Mouse (Mus musculus) urinary bladder, adult 18-20 months (tissue): ENCODE measurements at regions not wholly inside any gene's neighbourhood (a gene's known extent, or its start where the extent isn't known, plus 50 kb on each side); places are given as distances from the start of the nearest gene placed in this dataset.
"Not testable (repeated sequence)": the region's sequence is repeated elsewhere in the genome, so short reads cannot be mapped to it uniquely, and the experiment has no call there.

Experiments used
- DNase-seq, 2 experiments: peaks; one replicate each; pipeline ENCODE4 v3.0.0; 2022; ENCODE audit warnings: low spot score in 2 of 2, mixed read lengths in 2 of 2

DNA sequence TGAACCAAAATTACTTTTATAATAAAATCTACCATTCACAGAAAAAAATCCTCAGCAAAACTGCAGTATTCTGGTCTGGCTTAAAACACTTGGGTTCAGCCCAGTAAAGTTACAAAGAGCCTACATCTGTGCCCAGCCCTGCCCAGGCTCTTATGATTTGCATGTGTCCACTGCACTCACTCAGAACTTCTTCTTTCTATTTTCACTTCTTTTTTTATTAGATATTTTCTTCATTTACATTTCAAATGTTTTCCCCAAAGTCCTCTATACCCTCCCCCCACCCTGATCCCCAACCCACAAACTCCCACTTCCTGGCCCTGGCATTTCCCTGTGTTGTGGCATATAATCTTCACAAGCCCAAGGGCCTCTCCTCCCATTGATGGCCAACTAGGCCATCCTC lies 1442.4 kb upstream of the Tacstd2 start:
- DNase-seq, result no peak

DNA sequence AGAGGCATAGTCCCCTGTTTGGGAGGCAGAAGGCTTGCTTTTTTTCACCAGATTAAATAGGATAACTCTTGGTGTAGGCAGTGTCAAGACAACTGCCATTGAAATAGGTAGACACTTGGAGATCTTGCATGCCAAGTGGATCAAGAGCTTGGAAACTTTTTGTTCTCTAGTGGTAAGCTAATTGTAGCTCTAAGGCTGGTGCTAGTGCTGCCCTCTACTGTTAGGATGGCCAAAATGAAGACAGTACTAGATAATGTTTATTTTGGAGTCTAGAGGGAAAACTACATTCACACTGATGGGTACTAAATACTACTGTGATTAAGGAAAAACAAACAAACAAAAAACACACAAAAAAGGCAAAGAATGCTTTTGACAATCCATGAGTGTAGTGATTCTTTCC lies 1428.4 kb upstream of the Tacstd2 start:
- DNase-seq, result no peak

DNA sequence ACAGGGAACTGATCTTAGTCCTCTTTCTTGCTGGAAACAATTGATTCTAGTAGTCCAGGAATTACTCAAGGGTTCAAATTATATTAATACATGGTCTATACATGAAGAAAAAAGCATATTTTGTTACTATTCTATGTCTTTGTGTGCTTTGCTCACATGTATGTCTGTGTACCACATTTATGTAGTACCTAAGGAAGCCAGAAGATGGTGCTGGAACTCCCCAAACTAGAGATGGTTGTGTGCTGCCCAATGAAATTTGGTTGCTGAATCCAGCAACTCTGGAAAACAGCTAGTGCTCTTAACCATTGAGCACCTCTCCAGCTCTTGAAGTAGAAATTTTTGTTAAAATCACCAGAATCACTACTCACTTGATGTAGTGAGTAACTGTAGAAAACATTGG lies 1402.5 kb upstream of the Tacstd2 start:
- not testable (repeated sequence) for DNase-seq

GRCm38 (mm10) chr6:68931860-68932259 lies 1396.3 kb upstream of the Tacstd2 start:
- DNase-seq, result not testable (repeated sequence)

DNA sequence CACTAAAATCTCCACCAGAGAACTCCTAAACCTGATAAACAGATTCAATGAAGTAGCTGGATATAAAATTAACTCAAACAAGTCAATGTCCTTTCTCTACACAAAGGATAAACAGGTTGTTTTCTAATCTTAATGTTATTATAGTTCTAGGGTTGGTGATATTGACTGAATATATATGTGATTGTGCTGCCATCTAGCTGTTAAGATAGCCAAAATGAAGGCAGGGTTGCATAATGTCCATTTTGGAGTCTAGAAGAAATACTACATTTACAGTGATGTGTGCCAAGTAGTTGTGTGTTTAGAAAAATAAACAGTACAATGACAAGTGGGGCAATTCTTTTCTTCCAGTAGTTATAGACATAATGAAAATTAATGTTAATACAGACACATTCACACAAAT lies 1379.9 kb upstream of the Tacstd2 start:
- no peak for DNase-seq

DNA sequence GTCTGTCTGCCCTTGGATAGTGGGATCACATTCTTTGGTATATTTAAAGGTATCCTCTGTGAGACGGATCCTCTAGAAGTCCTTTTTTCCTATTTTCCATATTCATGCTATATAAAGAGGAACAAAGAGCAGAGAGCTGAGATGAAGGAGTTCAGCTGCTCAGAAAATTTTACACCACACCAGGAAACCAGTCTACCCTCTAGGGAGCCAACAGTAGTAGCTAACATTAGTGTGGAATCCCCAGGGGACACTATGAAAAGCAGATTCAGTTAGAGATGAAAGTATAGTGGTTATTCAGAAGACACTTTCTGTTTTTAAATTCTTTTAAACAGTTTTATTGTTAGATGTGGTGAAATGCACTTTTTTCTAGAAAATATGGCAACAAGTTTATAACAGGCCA lies 1348.5 kb upstream of the Tacstd2 start:
- no peak for DNase-seq

GRCm38 (mm10) chr6:68852761-68853160 lies 1317.2 kb upstream of the Tacstd2 start:
- not testable (repeated sequence) for DNase-seq

- no peak for DNase-seq
Measured at GRCm38 (mm10) chr6:68852286-68852685, 1316.7 kb upstream of the Tacstd2 start.

DNA sequence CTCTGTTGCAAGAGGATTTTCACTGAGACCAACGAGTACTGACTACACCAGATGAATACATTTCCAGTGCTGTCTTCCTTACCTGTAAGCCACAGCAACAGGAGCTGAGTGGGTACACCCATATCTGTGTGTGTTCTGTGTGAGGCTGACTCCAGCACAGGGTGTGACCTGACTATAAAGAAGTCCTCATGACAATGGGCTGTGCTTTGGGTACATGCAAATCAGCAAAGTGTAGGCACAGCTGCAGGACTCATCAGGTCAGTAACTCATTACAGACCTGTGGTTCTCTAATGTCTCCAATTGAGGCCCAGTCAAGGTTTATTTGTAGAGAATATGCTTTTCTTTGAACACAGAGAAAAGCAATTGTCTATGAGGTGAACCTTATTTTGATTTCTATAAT lies 1299.6 kb upstream of the Tacstd2 start:
- no peak for DNase-seq

GRCm38 (mm10) chr6:68834633-68835032 lies 1299.0 kb upstream of the Tacstd2 start:
- DNase-seq, result no peak

DNA sequence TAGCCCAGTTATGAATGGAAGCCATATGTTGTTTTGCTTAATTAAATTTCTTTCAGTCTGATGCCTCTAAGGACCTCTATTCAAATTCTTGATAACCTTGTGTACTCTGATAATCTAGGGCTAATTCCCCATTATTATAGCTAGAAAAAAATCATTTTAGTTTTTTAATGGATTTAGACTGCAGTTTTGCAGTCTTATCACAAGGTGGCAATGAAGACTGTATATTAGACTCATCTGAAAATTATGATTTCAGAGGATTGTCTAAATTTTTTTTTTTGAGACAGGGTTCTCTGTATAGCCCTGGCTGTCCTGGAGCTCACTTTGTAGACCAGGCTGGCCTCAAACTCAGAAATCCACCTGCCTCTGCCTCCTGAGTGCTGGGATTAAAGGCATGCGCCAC lies 1292.9 kb upstream of the Tacstd2 start:
- not testable (repeated sequence) for DNase-seq

DNA sequence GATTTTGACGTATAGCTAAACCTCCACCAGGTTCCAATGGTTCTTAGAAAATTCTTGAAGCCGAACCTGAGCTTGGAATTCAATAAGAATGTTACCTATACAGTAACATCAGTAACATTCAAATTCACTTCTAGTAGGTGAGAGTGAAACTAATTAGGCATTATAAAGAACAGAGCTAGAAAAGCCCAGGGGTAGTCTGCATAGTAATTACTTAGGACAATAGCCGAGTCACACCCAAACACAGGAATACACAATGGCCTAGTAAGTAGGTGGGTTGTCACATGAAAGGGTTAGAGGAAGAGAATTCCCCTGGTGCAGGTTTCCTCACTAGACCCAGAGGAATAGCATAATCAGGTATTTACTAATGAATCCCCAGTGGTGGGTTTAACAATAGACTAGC lies 1277.8 kb upstream of the Tacstd2 start:
- DNase-seq, result no peak

- DNase-seq, result not testable (repeated sequence)
Measured at GRCm38 (mm10) chr6:68799205-68799604, 1263.6 kb upstream of the Tacstd2 start.

GRCm38 (mm10) chr6:68771507-68771906 lies 1235.9 kb upstream of the Tacstd2 start:
- DNase-seq, result no peak

DNA sequence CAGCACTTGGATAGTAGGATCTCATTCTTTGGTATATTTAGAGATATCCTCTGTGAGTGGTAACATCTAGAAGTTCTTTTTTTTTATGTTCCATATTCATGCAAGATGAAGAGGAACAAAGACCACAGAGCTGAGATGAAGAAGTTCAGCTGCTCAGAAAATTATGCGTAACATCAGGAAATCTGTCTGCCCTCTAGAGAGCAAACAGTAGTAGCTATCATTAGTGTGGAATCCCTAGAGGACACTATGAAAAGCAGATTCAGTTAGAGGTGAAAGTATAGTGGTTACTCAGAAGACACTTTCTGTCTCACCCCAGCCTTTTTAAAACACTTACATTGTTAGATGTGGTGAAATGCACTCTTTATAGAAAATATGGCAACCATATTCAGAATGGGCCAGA lies 1214.9 kb upstream of the Tacstd2 start:
- DNase-seq, result no peak

- no peak for DNase-seq
Measured at GRCm38 (mm10) chr6:68749699-68750098, 1214.1 kb upstream of the Tacstd2 start.

GRCm38 (mm10) chr6:68738573-68738972 lies 1203.0 kb upstream of the Tacstd2 start:
- no peak for DNase-seq

GRCm38 (mm10) chr6:68736647-68737046 lies 1201.1 kb upstream of the Tacstd2 start:
- no peak for DNase-seq

- no peak for DNase-seq
Measured at GRCm38 (mm10) chr6:68736068-68736467, 1200.5 kb upstream of the Tacstd2 start.

DNA sequence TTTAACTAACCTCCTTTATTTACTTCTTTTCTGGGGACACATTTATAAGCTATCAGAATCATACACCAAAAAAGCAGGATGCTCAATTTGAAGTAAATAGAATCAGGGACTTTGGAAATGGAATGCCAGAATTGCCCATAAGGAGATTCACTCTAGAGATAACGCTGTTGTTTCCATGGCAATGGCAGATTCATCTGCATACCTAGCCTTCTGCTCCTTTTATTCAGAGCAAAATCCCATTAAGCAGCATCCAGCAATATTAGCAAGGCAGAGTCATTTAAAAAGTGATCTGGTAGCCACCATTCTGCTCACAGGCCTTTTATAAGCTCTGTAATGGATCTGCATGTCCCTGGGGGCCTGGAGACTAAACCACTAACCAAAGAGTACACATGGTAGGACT lies 1175.5 kb upstream of the Tacstd2 start:
- DNase-seq, result not testable (repeated sequence)

DNA sequence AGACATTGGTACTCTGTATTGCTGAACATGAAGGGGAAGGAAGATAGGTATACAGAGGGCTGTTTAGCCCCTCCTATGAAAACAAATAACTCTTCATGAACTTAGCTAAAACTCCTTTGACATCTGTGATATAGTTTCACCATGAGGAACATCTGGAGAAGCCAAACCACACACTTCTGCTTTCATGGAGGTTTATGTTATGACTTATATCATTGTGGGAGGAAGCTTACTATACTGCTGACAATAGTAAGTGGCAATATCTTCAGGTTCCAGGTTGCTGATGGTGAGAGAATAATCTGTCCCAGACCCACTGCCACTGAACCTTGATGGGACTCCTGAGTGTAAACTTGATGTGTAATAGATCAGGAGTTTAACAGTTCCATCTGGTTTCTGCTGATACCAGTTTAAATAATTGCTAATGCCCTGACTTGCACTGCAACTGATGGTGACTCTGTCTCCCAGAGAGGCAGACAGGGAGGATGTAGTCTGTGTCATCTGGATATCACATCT lies 1168.8 kb upstream of the Tacstd2 start:
- DNase-seq, result not testable (repeated sequence)

DNA sequence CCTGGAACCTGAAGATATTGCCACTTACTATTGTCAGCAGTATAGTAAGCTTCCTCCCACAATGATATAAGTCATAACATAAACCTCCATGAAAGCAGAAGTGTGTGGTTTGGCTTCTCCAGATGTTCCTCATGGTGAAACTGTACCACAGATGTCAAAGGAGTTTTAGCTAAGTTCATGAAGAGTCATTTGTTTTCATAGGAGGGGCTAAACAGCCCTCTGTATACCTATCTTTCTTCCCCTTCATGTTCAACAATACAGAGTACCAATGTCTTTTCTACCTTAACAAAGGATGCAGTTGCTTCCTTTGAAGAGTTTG lies 1145.2 kb upstream of the Tacstd2 start:
- not testable (repeated sequence) for DNase-seq

GRCm38 (mm10) chr6:68680099-68680791 lies 1144.6 kb upstream of the Tacstd2 start:
- DNase-seq, result no peak

GRCm38 (mm10) chr6:68668433-68668832 lies 1132.8 kb upstream of the Tacstd2 start:
- DNase-seq, result peak in 1 of 2 experiments; percentile 4
